Mouse (Mus musculus) inflammation-experienced regulatory T-cells (primary cell): ENCODE measurements around the gene Gm16429. TPM values are rescaled to one million over a fixed set of nuclear protein-coding genes. Genes with fewer than 3 reads are reported as not detected.

Experiments used
- polyA plus RNA-seq, 2 experiments: library from polyadenylated mRNA; unstranded; fragments of 100-300 nt; shearing (Covaris generic); gene quantifications; one replicate each; pipeline ENCODE4 v1.2.1; 2017

The Gm16429 gene
- not detected for polyA plus RNA-seq

GRCm38 (mm10) chr5:93928952-93929351, at the start of gene Gm16429:
Gene Gm16429, minus strand, starts transcription at chr5:93929052.

Other genes with a start within 250 kb of the Gm16429 start
- under 1 TPM; 0.12 to 0.21 TPM for gene Gm7792, start 85.3 kb downstream of the Gm16429 start, polyA plus RNA-seq
- not detected for gene BC061212, start 141.5 kb upstream of the Gm16429 start, polyA plus RNA-seq
- 1 to 10 TPM in 1 of 2 experiments, not detected in 1; 5.0 TPM for gene Gm6351, start 147.3 kb upstream of the Gm16429 start, polyA plus RNA-seq